Mouse (Mus musculus) ES-Bruce4 (cell line): ENCODE data around the gene Rab27a.

Experiments
- CTCF ChIP-seq: IDR thresholded peaks from one replicate; pipeline ENCODE4 v1.8.1; 2011; ENCODE audit warnings: low read depth, low read length
- EP300 ChIP-seq: IDR thresholded peaks from 2 replicates; pipeline ENCODE4 v1.6.1; 2011; ENCODE audit warnings: low read depth, low read length; ENCODE audit not compliant: insufficient read depth
- POLR2A ChIP-seq: IDR thresholded peaks from one replicate; pipeline ENCODE4 v1.8.1; 2011; ENCODE audit warnings: low read length; ENCODE audit not compliant: insufficient read depth

- TF ChIP-seq EP300 (no peak), CTCF (no peak), POLR2A (no peak)
Measured at GRCm38 (mm10) chr9:73031421-73031820, 13.2 kb upstream of the Rab27a start.
